Mouse (Mus musculus) gastrocnemius, adult 18-20 months (tissue): ENCODE results near the gene Olfr904. TPM values are rescaled to one million over a fixed set of nuclear protein-coding genes. Genes with fewer than 3 reads are reported as not detected.
"Not testable (repeated sequence)": the region's sequence is repeated elsewhere in the genome, so short reads cannot be mapped to it uniquely, and the experiment has no call there.

Experiments used
- DNase-seq: peaks from one replicate; pipeline ENCODE4 v3.0.0; 2021; ENCODE audit warnings: low spot score
- long read RNA-seq, 2 experiments: library from polyadenylated mRNA; stranded (forward); transcript quantifications; one replicate each; pipeline ENCODE4 v2.0.0; 2021
- total RNA-seq, 2 experiments: library from RNA; stranded (reverse); gene quantifications; 2 replicates each; pipeline ENCODE4 v1.2.3; 2021

The Olfr904 gene
- total RNA-seq = not detected
- long read RNA-seq, experiment 1 = 0 reads
- long read RNA-seq, experiment 2 = 0 reads

- DNase-seq = no peak
Measured at GRCm38 (mm10) chr9:38462844-38463243, at the start of gene Olfr904. Gene Olfr904 (plus strand): TSS chr9:38463144.

DNA sequence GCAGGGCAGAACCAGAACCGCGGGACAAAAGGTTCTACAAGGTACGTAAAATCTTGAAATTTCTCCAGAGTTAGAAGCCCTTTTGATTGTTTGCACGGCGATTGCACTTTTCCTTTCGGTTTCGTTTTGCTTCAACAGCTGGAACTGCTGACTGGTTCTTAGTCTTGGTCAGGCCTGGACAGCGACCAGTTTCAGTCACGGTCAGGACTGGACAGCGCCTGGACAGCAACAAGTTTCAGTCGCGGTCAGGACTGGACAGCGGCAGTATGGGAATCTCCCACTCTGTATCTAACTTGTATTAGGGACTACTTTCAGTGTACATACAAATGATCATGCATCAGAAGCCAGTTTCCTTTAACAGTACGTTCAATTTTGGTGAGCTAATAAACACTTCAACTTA, 49.4 kb upstream of the Olfr904 start:
- not testable (repeated sequence) for DNase-seq

DNA sequence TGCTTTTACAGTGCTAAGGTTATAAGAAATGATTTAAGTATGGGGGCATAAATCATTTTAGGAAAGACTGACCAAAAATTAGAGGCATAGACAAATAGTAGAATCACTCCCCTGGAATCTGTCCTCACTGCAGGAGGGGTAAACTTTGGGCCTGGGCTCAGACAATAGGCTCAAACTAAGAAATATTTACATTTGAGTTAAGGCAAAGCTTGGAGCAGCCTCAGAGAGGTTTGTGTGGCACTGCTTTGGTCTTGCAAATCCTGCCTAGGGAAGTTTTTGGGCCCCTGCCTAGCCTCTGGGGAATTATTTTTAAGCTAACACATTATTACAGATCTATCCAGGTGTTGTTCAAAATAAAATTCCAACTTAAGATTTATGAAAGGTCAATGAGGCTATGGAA, 39.1 kb upstream of the Olfr904 start:
- no peak for DNase-seq

DNA sequence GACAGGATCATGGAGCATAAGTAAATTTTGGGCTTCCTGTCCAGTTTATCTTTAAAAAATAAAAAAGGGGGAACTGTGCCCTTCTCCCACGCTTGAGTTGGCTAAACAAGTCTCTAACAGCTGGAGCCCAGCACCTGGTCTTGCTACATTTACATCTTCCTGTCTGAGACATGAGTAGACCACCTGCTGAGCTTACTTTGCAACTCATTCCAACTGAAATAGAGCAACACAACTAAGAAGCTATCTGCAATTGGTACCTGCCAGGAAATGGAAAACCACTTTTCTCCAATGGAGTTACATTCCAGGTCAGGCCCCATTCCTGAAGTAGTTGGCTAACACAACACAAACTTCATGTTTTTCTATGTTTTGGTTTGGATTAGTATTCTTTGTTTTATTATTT, 35.9 kb upstream of the Olfr904 start:
- no peak for DNase-seq

GRCm38 (mm10) chr9:38429155-38429554, 33.8 kb upstream of the Olfr904 start, which contains the start of gene Olfr901:
Gene Olfr901 (plus strand): TSS chr9:38429455.
- DNase-seq = no peak

GRCm38 (mm10) chr9:38447352-38447751, 15.6 kb upstream of the Olfr904 start, which contains the start of gene Olfr902:
Gene Olfr902 (plus strand): TSS chr9:38447652.
- DNase-seq = no peak

GRCm38 (mm10) chr9:38470807-38471206, 7.9 kb downstream of the Olfr904 start, which contains the start of gene Olfr905:
Gene Olfr905 (plus strand): TSS chr9:38471107.
- DNase-seq = no peak

DNA sequence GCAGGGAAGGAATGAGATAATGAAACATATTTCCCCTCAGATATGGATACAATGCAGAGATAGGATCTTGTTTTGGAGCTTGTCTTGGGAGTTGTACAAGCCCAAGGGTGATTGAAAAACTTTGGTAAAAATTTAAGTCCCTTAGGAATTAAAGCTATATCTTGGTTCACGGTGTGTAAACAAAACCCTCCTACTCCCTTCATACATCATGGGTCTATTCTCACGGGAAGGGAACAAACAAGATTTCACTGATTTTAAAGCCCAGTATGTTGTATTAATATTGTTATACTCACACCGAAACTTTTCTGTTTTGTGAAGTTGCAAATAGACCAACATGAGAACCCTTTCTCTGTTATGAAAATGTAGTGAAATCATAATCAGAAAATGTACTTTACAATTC, 23.8 kb downstream of the Olfr904 start, which contains the start of gene Olfr906:
TSS of gene Olfr906 (plus strand) at position 301 of the 400 bp plus-strand sequence.
- DNase-seq = no peak

GRCm38 (mm10) chr9:38495501-38495900, 32.6 kb downstream of the Olfr904 start, which contains the start of gene Olfr907:
Gene Olfr907 (plus strand): TSS chr9:38495801.
- DNase-seq = no peak

- DNase-seq = no peak
Measured at GRCm38 (mm10) chr9:38512353-38512752, 49.4 kb downstream of the Olfr904 start.

Other genes with a start within 250 kb of the Olfr904 start
- not detected for gene Olfr894, start 245.1 kb upstream of the Olfr904 start, total RNA-seq
- gene Olfr143, start 210.4 kb upstream of the Olfr904 start, total RNA-seq = not detected
- not detected for gene Olfr895, start 195.3 kb upstream of the Olfr904 start, total RNA-seq
- not detected for gene Olfr896-ps1, start 172.0 kb upstream of the Olfr904 start, total RNA-seq
- gene Olfr25, start 134.1 kb upstream of the Olfr904 start, total RNA-seq = not detected
- not detected for gene Olfr898, start 114.7 kb upstream of the Olfr904 start, total RNA-seq
- not detected for gene Olfr250, start 96.2 kb upstream of the Olfr904 start, total RNA-seq
- not detected for gene Olfr251, start 86.1 kb upstream of the Olfr904 start, total RNA-seq
- not detected for gene Olfr147, start 61.4 kb upstream of the Olfr904 start, total RNA-seq
- gene Olfr901, start 33.7 kb upstream of the Olfr904 start, total RNA-seq = not detected
- gene Olfr902, start 15.5 kb upstream of the Olfr904 start, total RNA-seq = not detected
- gene Olfr905, start 8.0 kb downstream of the Olfr904 start, total RNA-seq = not detected
- gene Olfr906, start 23.9 kb downstream of the Olfr904 start, total RNA-seq = not detected
- not detected for gene Olfr907, start 32.7 kb downstream of the Olfr904 start, total RNA-seq
- not detected for gene Olfr911-ps1, start 58.4 kb downstream of the Olfr904 start, total RNA-seq
- gene Olfr910, start 74.7 kb downstream of the Olfr904 start, total RNA-seq = not detected
- not detected for gene Olfr912, start 117.0 kb downstream of the Olfr904 start, total RNA-seq
- gene Olfr913, start 129.6 kb downstream of the Olfr904 start, total RNA-seq = not detected
- not detected for gene Olfr914, start 142.0 kb downstream of the Olfr904 start, total RNA-seq
- gene Olfr916, start 196.7 kb downstream of the Olfr904 start, total RNA-seq = not detected
- not detected for gene Olfr917, start 202.7 kb downstream of the Olfr904 start, total RNA-seq
- not detected for gene Olfr918, start 211.5 kb downstream of the Olfr904 start, total RNA-seq
- gene Olfr919, start 240.5 kb downstream of the Olfr904 start, total RNA-seq = not detected